Mouse (Mus musculus): Measurements from ENCODE around the gene Gm32742. TPM values are rescaled to one million over a fixed set of nuclear protein-coding genes. Genes with fewer than 3 reads are reported as not detected.

Gm32742 gene
- polyA plus RNA-seq (2014; fragmentation: Nextera tagmentation; extraction: Ambion mirVana): 0.03 TPM in 1 of 2 replicates, not detected in the other

- 47% methylated on average over 6 of the region's 6 CpGs for WGBS (ENCODE audit: insufficient replicate concordance)
- no peak within 1 kb of the TSS for H3K4me2 ChIP-seq
- H3K27me3 ChIP-seq (ENCODE audit: control insufficient read depth, insufficient read depth, low read length): no peaks in the 10 kb centered on the region
- no peak within 1 kb of the TSS for H3K27ac ChIP-seq (ENCODE audit: low read depth, low read length)
- H3K9ac ChIP-seq (ENCODE audit: low read depth, low read length): no peak within 1 kb of the TSS
- no peaks in the 10 kb centered on the region for H3K4me1 ChIP-seq (ENCODE audit: control insufficient read depth, insufficient read depth, low read length)
- no peaks in the 10 kb centered on the region for H3K36me3 ChIP-seq (ENCODE audit: control insufficient read depth, insufficient read depth, low read length)
- ATAC-seq (replicated peaks; ENCODE audit: insufficient number of reproducible peaks, low FRiP score, low TSS enrichment): no peak
- H3K9me3 ChIP-seq (replicated peaks; ENCODE audit: control insufficient read depth, low read length): no peaks in the 10 kb centered on the region
- H3K4me3 ChIP-seq (ENCODE audit: low read depth, low read length): no peak within 1 kb of the TSS
Observed at GRCm38 (mm10) chr9:51165312-51166180, at the start of gene Gm32742. Gene Gm32742, minus strand, starts transcription at chr9:51165517.

DNA sequence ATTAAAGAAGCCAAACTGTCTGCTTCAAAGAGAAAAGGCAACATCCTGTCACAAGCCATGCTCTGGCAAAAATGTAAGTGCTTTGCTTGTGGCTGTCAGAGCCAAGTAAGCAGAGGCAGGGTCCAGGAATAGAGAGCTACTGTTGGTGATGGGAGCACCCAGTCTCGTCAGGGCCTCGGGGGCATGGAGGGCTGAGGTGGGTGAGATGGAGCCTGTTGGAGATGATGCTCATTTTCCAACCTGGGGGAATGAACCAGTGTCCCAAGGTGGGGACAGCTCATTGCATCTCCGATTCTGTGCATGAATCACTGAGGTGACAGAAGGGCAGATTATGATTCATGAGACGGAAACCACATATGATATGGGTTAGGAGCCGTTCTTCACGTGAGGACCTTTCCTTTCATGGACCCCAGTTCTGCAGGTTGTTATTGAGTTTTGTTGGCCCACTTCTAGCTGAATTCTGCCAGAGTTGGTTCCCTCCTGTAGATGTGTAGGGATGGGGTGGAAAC lies 48.5 kb upstream of the Gm32742 start:
- 83% methylated on average over 6 of the region's 6 CpGs for WGBS (ENCODE audit: insufficient replicate concordance)
- H3K4me1 ChIP-seq (ENCODE audit: control insufficient read depth, insufficient read depth, low read length): no peaks in the 10 kb centered on the region

GRCm38 (mm10) chr9:51213023-51213728 lies 47.9 kb upstream of the Gm32742 start, which contains the start of gene Pou2af1:
Gene Pou2af1, plus strand, starts transcription at chr9:51213708.
- WGBS (ENCODE audit: insufficient replicate concordance): 74% methylated on average over 20 of the region's 20 CpGs
- Histone ChIP-seq H3K27me3 (ENCODE audit: control insufficient read depth, insufficient read depth, low read length) (no peaks in the 10 kb centered on the region), H3K9ac (ENCODE audit: low read depth, low read length) (no peak within 1 kb of the TSS), H3K27ac (ENCODE audit: low read depth, low read length) (no peak within 1 kb of the TSS), H3K36me3 (ENCODE audit: control insufficient read depth, insufficient read depth, low read length) (no peaks in the 10 kb centered on the region), H3K9me3 (replicated peaks; ENCODE audit: control insufficient read depth, low read length) (no peaks in the 10 kb centered on the region), H3K4me1 (ENCODE audit: control insufficient read depth, insufficient read depth, low read length) (no peaks in the 10 kb centered on the region), H3K4me3 (ENCODE audit: low read depth, low read length) (no peak within 1 kb of the TSS), H3K4me2 (no peak within 1 kb of the TSS)
- no peak for ATAC-seq (replicated peaks; ENCODE audit: insufficient number of reproducible peaks, low FRiP score, low TSS enrichment)

More for the DNA sequence above, 48.5 kb upstream of the Gm32742 start:
- no peaks in the 10 kb centered on the region for H3K36me3 ChIP-seq (ENCODE audit: control insufficient read depth, insufficient read depth, low read length)
- ATAC-seq (replicated peaks; ENCODE audit: insufficient number of reproducible peaks, low FRiP score, low TSS enrichment): no peak
- H3K9me3 ChIP-seq (replicated peaks; ENCODE audit: control insufficient read depth, low read length): no peaks in the 10 kb centered on the region
- H3K9ac ChIP-seq (ENCODE audit: low read depth, low read length): no peak overlapping the region
- no peak overlapping the region for H3K27ac ChIP-seq (ENCODE audit: low read depth, low read length)
- no peak overlapping the region for H3K4me2 ChIP-seq
- H3K27me3 ChIP-seq (ENCODE audit: control insufficient read depth, insufficient read depth, low read length): no peaks in the 10 kb centered on the region
- no peak overlapping the region for H3K4me3 ChIP-seq (ENCODE audit: low read depth, low read length)

DNA sequence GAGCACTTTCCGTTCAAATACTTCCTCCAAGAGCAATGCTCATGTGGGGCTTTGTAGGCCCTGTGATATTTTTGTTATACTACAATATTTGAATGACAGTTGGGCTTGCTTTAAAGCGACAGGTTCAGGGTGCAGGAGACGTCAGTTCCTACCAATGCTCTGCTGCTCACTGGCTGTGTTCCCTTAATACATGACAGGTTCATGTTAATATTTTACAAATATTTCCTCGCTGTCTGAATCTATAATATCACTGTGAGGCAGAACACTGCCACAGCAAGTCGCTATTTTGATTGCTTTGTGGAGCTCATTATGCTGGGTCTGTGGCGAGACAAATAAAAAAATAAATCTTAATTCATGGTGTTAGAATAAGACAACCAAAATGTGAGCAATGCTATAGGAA lies 45.9 kb upstream of the Gm32742 start:
- Histone ChIP-seq H3K36me3 (ENCODE audit: control insufficient read depth, insufficient read depth, low read length) (no peaks in the 10 kb centered on the region), H3K27ac (ENCODE audit: low read depth, low read length) (no peak overlapping the region), H3K4me2 (no peak overlapping the region), H3K27me3 (ENCODE audit: control insufficient read depth, insufficient read depth, low read length) (no peaks in the 10 kb centered on the region), H3K4me1 (ENCODE audit: control insufficient read depth, insufficient read depth, low read length) (no peaks in the 10 kb centered on the region), H3K9ac (ENCODE audit: low read depth, low read length) (no peak overlapping the region), H3K4me3 (ENCODE audit: low read depth, low read length) (no peak overlapping the region), H3K9me3 (replicated peaks; ENCODE audit: control insufficient read depth, low read length) (no peaks in the 10 kb centered on the region)
- ATAC-seq (replicated peaks; ENCODE audit: insufficient number of reproducible peaks, low FRiP score, low TSS enrichment): no peak
- WGBS (ENCODE audit: insufficient replicate concordance): 70% methylated on average over 6 of the region's 6 CpGs

DNA sequence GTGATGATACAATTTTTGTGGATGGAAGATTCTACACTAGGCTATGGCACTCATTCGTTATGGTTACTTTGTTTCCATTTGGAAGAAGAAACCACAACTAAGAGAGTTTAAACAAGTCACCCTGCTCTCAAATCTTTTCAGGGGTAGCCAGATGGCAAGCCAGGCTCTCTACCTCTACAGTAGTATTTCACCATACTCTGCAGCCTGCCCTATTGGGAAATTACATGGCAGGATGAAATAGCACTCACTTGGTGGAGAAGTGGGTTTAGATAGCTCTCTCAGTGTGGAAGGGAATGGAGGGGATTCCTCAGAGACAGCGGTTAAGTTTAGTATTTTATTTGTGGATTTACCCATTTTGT lies 43.6 kb upstream of the Gm32742 start:
- Histone ChIP-seq H3K9me3 (replicated peaks; ENCODE audit: control insufficient read depth, low read length) (no peaks in the 10 kb centered on the region), H3K4me2 (no peak overlapping the region), H3K4me3 (ENCODE audit: low read depth, low read length) (no peak overlapping the region), H3K27ac (ENCODE audit: low read depth, low read length) (no peak overlapping the region), H3K36me3 (ENCODE audit: control insufficient read depth, insufficient read depth, low read length) (no peaks in the 10 kb centered on the region), H3K9ac (ENCODE audit: low read depth, low read length) (no peak overlapping the region), H3K4me1 (ENCODE audit: control insufficient read depth, insufficient read depth, low read length) (no peaks in the 10 kb centered on the region), H3K27me3 (ENCODE audit: control insufficient read depth, insufficient read depth, low read length) (no peaks in the 10 kb centered on the region)
- ATAC-seq (replicated peaks; ENCODE audit: insufficient number of reproducible peaks, low FRiP score, low TSS enrichment): no peak
- 77% methylated on average over 2 of the region's 2 CpGs for WGBS (ENCODE audit: insufficient replicate concordance)

GRCm38 (mm10) chr9:51194790-51195189 lies 29.5 kb upstream of the Gm32742 start:
- 63% methylated on average over 4 of the region's 4 CpGs for WGBS (ENCODE audit: insufficient replicate concordance)
- ATAC-seq (replicated peaks; ENCODE audit: insufficient number of reproducible peaks, low FRiP score, low TSS enrichment): no peak
- no peak overlapping the region for H3K4me3 ChIP-seq (ENCODE audit: low read depth, low read length)
- no peak overlapping the region for H3K9ac ChIP-seq (ENCODE audit: low read depth, low read length)
- no peaks in the 10 kb centered on the region for H3K4me1 ChIP-seq (ENCODE audit: control insufficient read depth, insufficient read depth, low read length)
- H3K9me3 ChIP-seq (replicated peaks; ENCODE audit: control insufficient read depth, low read length): no peaks in the 10 kb centered on the region
- H3K4me2 ChIP-seq: no peak overlapping the region
- H3K27ac ChIP-seq (ENCODE audit: low read depth, low read length): no peak overlapping the region
- no peaks in the 10 kb centered on the region for H3K36me3 ChIP-seq (ENCODE audit: control insufficient read depth, insufficient read depth, low read length)
- no peaks in the 10 kb centered on the region for H3K27me3 ChIP-seq (ENCODE audit: control insufficient read depth, insufficient read depth, low read length)

GRCm38 (mm10) chr9:51190655-51191054 lies 25.3 kb upstream of the Gm32742 start:
- Histone ChIP-seq H3K4me1 (ENCODE audit: control insufficient read depth, insufficient read depth, low read length) (no peaks in the 10 kb centered on the region), H3K9me3 (replicated peaks; ENCODE audit: control insufficient read depth, low read length) (no peaks in the 10 kb centered on the region), H3K27ac (ENCODE audit: low read depth, low read length) (no peak overlapping the region), H3K36me3 (ENCODE audit: control insufficient read depth, insufficient read depth, low read length) (no peaks in the 10 kb centered on the region), H3K4me2 (no peak overlapping the region), H3K27me3 (ENCODE audit: control insufficient read depth, insufficient read depth, low read length) (no peaks in the 10 kb centered on the region), H3K4me3 (ENCODE audit: low read depth, low read length) (no peak overlapping the region), H3K9ac (ENCODE audit: low read depth, low read length) (no peak overlapping the region)
- no peak for ATAC-seq (replicated peaks; ENCODE audit: insufficient number of reproducible peaks, low FRiP score, low TSS enrichment)
- WGBS (ENCODE audit: insufficient replicate concordance): 70% methylated on average over 3 of the region's 3 CpGs

GRCm38 (mm10) chr9:51185871-51186270 lies 20.6 kb upstream of the Gm32742 start:
- Histone ChIP-seq H3K9me3 (replicated peaks; ENCODE audit: control insufficient read depth, low read length) (no peaks in the 10 kb centered on the region), H3K27me3 (ENCODE audit: control insufficient read depth, insufficient read depth, low read length) (no peaks in the 10 kb centered on the region), H3K9ac (ENCODE audit: low read depth, low read length) (no peak overlapping the region), H3K27ac (ENCODE audit: low read depth, low read length) (no peak overlapping the region), H3K36me3 (ENCODE audit: control insufficient read depth, insufficient read depth, low read length) (no peaks in the 10 kb centered on the region), H3K4me1 (ENCODE audit: control insufficient read depth, insufficient read depth, low read length) (no peaks in the 10 kb centered on the region), H3K4me2 (no peak overlapping the region), H3K4me3 (ENCODE audit: low read depth, low read length) (no peak overlapping the region)
- WGBS (ENCODE audit: insufficient replicate concordance): 73% methylated on average over 5 of the region's 5 CpGs
- ATAC-seq (replicated peaks; ENCODE audit: insufficient number of reproducible peaks, low FRiP score, low TSS enrichment): no peak

Measured in heart, embryonic 11.5 days (tissue).